Mouse (Mus musculus) brain, embryonic 14.5 days (tissue): ENCODE measurements at regions not wholly inside any gene's neighbourhood (a gene's known extent, or its start where the extent isn't known, plus 50 kb on each side); places are given as distances from the start of the nearest gene placed in this dataset.

ENCODE experiments used
- CTCF ChIP-seq: fragments of 200-500 bp; IDR thresholded peaks from 2 replicates; pipeline ENCODE4 v1.5.1; 2012; ENCODE audit warnings: inconsistent platforms, mild to moderate bottlenecking, moderate library complexity, borderline replicate concordance; ENCODE audit not compliant: insufficient read depth, insufficient read length; ENCODE audit errors: extremely low read depth
- POLR2A ChIP-seq: fragments of 200-500 bp; IDR thresholded peaks from 2 replicates; pipeline ENCODE4 v1.6.1; 2012; ENCODE audit warnings: mild to moderate bottlenecking, inconsistent platforms, borderline replicate concordance; ENCODE audit not compliant: poor library complexity, insufficient read depth, insufficient read length, severe bottlenecking; ENCODE audit errors: extremely low read depth

GRCm38 (mm10) chr4:87570470-87570891, 340.2 kb upstream of the Slc24a2 start:
- TF ChIP-seq POLR2A (no peak), CTCF (no peak)
